Mouse (Mus musculus): ENCODE data around the gene Nfia.

- TF ChIP-seq CTCF (IDR thresholded peaks at IDR 0.05; ENCODE audit: low read depth), result no peak
- TF ChIP-seq EP300 (IDR thresholded peaks at IDR 0.05; ENCODE audit: low read depth), result no peak
Observed at GRCm38 (mm10) chr4:97779003-97779930, 6.7 kb downstream of the Nfia start.
